Mouse (Mus musculus): ENCODE data around the gene Clec2l.

Clec2l gene

GRCm38 (mm10) chr6:38713957-38714898, 51.4 kb downstream of the Clec2l start:
- DNase-seq (ENCODE audit: low read depth in 2 of 2, low spot score in 2 of 2): no peak

GRCm38 (mm10) chr6:38715881-38716280, 53.0 kb downstream of the Clec2l start:
- no peak for DNase-seq (ENCODE audit: low read depth in 2 of 2, low spot score in 2 of 2)

GRCm38 (mm10) chr6:38718625-38719024, 55.8 kb downstream of the Clec2l start:
- no peak for DNase-seq (ENCODE audit: low read depth in 2 of 2, low spot score in 2 of 2)

DNA sequence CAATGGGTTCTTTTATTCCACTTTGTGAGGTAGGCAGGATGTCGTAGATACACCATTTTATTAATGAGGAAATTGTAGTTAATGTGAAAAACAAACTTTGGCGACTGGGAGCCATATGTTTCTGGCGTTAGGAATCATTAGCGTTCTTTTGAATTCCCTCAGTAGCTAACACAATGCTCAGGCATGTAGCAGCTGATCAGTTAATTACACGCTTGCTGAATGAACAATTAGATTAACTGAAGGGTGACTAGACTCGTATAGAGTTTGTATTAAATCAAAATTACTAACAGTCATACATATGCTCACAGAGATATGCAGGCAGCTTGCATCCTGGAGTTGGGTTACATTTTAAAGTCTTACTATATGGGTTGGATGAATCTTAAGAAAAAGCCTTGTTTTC, 56.4 kb downstream of the Clec2l start:
- DNase-seq (ENCODE audit: low read depth in 2 of 2, low spot score in 2 of 2): no peak

DNA sequence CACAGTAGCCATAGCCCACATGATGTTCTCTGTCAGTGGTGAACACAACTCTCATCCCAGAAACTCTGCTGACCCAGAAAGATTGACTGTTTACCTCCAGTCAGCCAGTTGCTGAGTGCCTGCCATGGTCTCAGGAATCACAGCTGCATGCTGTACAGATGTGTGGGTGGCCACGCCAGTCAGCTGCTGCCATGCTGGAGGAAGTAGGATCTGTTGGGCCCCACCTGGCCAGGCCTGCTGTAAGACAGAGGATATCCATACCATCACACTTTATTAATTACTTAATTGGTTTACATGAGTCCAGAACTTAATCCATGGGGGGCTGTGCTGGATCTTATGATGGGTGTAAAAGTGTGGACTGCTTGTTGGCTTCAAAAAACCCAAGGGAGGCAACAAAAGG, 58.5 kb downstream of the Clec2l start:
- DNase-seq (ENCODE audit: low read depth in 2 of 2, low spot score in 2 of 2): no peak

DNA sequence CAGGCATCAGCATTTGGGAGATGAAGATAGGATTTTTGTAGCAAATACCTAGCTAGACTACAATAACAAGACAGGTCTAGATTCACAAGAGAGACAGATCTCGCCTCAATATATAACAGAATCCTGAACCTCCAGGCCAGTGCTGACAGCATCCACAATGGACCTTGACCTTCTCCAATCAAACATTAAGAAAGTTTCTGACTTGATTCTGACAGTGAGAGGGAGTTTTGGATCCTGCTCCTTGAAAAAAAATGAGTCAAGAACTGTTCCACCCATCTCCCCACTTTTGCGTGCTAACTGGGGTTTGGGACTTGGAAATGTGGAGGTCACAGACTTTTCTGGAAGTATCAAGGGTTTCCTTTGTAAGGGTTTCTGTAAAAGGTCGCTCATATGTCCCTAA, 62.6 kb downstream of the Clec2l start:
- no peak for DNase-seq (ENCODE audit: low read depth in 2 of 2, low spot score in 2 of 2)
